Mouse (Mus musculus) intestine, embryonic 15.5 days (tissue): ENCODE measurements around the gene Vps13d. TPM values are rescaled to one million over a fixed set of nuclear protein-coding genes. Genes with fewer than 3 reads are reported as not detected.

Experiments used
- ATAC-seq: fragments of 200-750 bp; cut with Nextera tagmentation; 2 replicates; pipeline ENCODE4 v1.8.0; 2017; ENCODE audit warnings: moderate TSS enrichment, moderate library complexity
- H3K27ac ChIP-seq: fragments of 300-500 bp; sonication (generic); 2 replicates; pipeline ENCODE4 v1.5.1; 2015; ENCODE audit warnings: mild to moderate bottlenecking, inconsistent platforms
- H3K27me3 ChIP-seq: fragments of 300-500 bp; sonication (generic); replicated peaks from 2 replicates; pipeline ENCODE4 v1.6.1; 2015; ENCODE audit warnings: inconsistent platforms
- H3K36me3 ChIP-seq: fragments of 300-500 bp; sonication (generic); 2 replicates; pipeline ENCODE4 v1.6.1; 2015; ENCODE audit warnings: inconsistent platforms
- H3K4me1 ChIP-seq: fragments of 300-500 bp; sonication (generic); replicated peaks from 2 replicates; pipeline ENCODE4 v1.6.1; 2015; ENCODE audit warnings: inconsistent platforms
- H3K4me2 ChIP-seq: fragments of 300-500 bp; sonication (generic); replicated peaks from 2 replicates; pipeline ENCODE4 v1.6.1; 2015; ENCODE audit warnings: mild to moderate bottlenecking, inconsistent platforms
- H3K4me3 ChIP-seq: fragments of 300-500 bp; sonication (generic); replicated peaks from 2 replicates; pipeline ENCODE4 v1.5.1; 2015; ENCODE audit warnings: inconsistent platforms
- H3K9ac ChIP-seq: fragments of 300-500 bp; sonication (generic); 2 replicates; pipeline ENCODE4 v1.6.1; 2015; ENCODE audit warnings: inconsistent platforms
- H3K9me3 ChIP-seq: fragments of 300-500 bp; sonication (generic); 2 replicates; pipeline ENCODE4 v1.6.1; 2016; ENCODE audit warnings: inconsistent platforms
- WGBS: fragments of 180-500 bp; shearing (Covaris S2); methylation state at CpG from one replicate; pipeline ENCODE4 v1.1.7; 2015; 5-methylcytosine and 5-hydroxymethylcytosine counted together
- polyA plus RNA-seq: library from polyadenylated mRNA; unstranded; fragments of >200 nt; fragmentation: Nextera tagmentation; extraction: Ambion mirVana; gene quantifications from 2 replicates; pipeline ENCODE4 v1.2.1, GENCODE M21; 2015

Vps13d gene
- polyA plus RNA-seq, 1 experiment from 2014 or later: 10.1 TPM

DNA sequence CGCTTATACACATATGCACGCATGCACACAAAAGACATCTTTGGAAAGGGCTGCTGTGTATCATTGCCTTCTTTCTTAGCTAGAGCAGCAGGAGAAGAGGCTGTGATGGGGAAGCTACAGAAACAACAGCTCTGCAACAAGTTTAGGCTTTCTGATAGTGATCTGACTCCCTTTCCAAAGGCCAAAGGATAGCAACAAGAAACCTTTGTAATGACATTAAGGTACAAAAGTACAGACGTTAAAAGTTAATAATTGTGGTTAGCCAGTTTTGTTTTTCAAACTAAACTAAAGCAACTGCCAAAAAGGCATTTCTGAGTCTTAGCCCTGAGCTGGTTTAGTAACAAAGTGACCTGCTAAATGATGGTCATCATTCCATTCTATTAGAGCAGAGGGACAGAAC, 139.0 kb downstream of the Vps13d start:
- no peak overlapping the region for H3K27ac ChIP-seq
- H3K36me3 ChIP-seq: peaks cover 8% of the 10 kb centered on the region; the same call in 1 of the 2 replicates
- H3K4me2 ChIP-seq: no peak overlapping the region
- H3K4me1 ChIP-seq: peaks cover 13% of the 10 kb centered on the region
- WGBS: 88% methylated on average over 3 of the region's 3 CpGs
- no peak overlapping the region for H3K4me3 ChIP-seq
- H3K9ac ChIP-seq: no peak overlapping the region
- ATAC-seq: no peak
- H3K27me3 ChIP-seq: no peaks in the 10 kb centered on the region; the same call in 1 of the 2 replicates
- no peaks in the 10 kb centered on the region for H3K9me3 ChIP-seq

DNA sequence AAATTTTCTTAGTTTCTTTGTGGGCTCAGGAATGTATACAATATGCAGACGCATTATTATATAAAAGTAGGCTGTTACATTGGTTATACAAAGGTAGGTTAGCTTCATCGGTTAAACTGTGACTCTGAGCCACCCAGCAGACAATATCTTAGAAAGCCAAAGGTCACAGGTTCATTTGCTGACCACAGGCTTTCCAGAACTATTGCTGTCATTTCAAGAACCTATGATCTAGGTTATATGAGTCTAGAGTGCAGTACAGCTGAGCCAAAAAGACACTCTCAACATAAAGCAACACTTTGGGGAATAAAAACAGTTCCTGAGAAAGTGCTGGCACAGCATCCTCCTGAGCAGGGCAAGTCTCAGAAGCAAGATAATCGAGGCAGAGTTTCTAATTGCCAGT, 140.4 kb downstream of the Vps13d start:
- no peaks in the 10 kb centered on the region; the same call in 1 of the 2 replicates for H3K27me3 ChIP-seq
- H3K4me2 ChIP-seq: no peak overlapping the region
- peaks cover 18% of the 10 kb centered on the region for H3K4me1 ChIP-seq
- no peak overlapping the region for H3K27ac ChIP-seq
- no peak overlapping the region for H3K4me3 ChIP-seq
- peaks cover 8% of the 10 kb centered on the region; the same call in 1 of the 2 replicates for H3K36me3 ChIP-seq
- H3K9me3 ChIP-seq: no peaks in the 10 kb centered on the region
- WGBS: 71% methylated on average over 3 of the region's 3 CpGs
- no peak for ATAC-seq
- H3K9ac ChIP-seq: no peak overlapping the region

DNA sequence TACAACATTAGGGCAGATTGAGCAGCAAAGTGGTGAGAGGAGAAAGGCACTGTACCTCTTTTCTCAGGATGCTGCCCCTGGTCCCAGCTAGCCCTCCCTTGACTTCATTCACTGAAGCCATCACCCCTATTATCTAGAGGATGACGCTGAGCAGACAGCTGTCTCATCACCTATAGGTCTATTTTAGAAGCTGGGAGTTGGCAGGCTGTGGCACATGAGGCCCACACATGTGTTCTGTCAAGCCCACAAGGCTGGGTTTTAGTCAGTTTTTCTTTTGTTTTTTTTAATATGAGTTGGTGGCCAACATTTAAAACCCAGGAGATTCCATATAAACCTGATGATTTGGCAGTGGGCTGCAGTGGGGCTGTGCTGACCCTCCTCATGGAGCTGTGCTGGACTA, 142.1 kb downstream of the Vps13d start:
- Histone ChIP-seq H3K4me1 (peaks cover 18% of the 10 kb centered on the region), H3K27ac (no peak overlapping the region), H3K27me3 (no peaks in the 10 kb centered on the region; the same call in 1 of the 2 replicates), H3K36me3 (0 out of 2 replicates have a peak, but pooled peaks cover 8% of the 10 kb centered on the region), H3K9ac (no peak overlapping the region), H3K9me3 (no peaks in the 10 kb centered on the region), H3K4me2 (no peak overlapping the region), H3K4me3 (no peak overlapping the region)
- 0 out of 2 replicates have a peak, but pooled peaks have one; percentile 9 for ATAC-seq
- WGBS: 52% methylated on average over 1 of the region's 1 CpGs

DNA sequence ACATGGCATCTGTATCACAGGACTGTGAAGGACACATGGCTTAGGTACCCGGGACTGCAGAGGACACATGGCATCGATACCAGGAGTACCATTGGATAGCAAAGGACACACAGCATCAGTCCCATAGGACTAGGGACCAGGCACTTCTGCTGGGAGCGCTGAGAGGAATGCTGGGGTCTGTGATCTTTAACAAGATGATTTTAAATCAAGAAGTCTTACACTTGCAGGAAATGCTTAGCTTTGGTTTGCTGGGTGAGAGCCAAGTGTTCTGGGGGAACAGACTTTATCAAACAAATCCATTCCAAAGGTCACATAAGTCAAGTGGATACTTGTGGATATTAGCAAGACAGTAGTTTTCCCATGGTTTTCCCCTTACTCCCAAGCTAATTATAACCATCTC, 142.5 kb downstream of the Vps13d start:
- peak; percentile 30; the same call in 1 of the 2 replicates for ATAC-seq
- Histone ChIP-seq H3K36me3 (0 out of 2 replicates have a peak, but pooled peaks cover 7% of the 10 kb centered on the region), H3K4me2 (no peak overlapping the region), H3K27me3 (no peaks in the 10 kb centered on the region; the same call in 1 of the 2 replicates), H3K4me3 (no peak overlapping the region), H3K27ac (no peak overlapping the region), H3K9ac (no peak overlapping the region), H3K9me3 (no peaks in the 10 kb centered on the region), H3K4me1 (peaks cover 18% of the 10 kb centered on the region)
- 46% methylated on average over 3 of the region's 3 CpGs for WGBS

DNA sequence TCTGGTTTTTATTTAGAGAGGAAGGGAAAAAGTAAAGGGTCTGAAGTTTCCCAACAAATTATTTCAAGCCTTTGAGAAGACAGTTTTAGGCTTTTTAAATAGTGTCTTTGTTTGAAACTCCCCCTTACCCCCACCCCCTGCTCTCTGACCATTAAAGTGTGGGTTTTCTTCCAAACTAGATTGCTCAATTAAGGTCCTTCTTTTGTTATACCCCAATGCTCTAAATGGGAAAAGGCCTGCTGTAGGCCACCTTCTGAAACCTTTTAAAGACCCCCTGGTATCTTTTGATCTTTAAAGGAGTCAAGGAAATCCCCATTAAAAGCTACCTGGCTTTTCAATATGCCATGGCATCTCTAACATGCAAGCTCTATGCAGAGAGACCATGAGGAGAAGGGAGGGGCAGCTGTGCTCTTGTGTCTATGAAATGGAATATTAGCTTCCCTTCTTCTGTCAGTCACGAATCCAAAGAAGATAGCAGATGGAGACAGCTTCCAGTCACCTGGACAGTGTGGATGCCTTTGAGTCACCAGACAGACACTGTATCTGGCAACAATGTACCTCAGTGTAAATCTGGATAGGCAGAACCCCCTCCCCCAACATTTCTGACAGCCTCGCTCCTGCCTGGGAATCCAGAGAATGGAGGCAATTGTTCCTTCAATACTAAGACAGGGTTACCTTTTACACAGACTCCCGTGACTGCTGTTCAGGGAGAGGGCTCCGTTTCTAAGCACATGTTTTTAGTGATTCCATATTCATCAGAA, 143.4 kb downstream of the Vps13d start:
- Histone ChIP-seq H3K9me3 (no peaks in the 10 kb centered on the region), H3K36me3 (0 out of 2 replicates have a peak, but pooled peaks cover 4% of the 10 kb centered on the region), H3K4me3 (no peak overlapping the region), H3K4me2 (no peak overlapping the region), H3K27me3 (no peaks in the 10 kb centered on the region; the same call in 1 of the 2 replicates), H3K27ac (no peak overlapping the region), H3K4me1 (peaks cover 18% of the 10 kb centered on the region), H3K9ac (no peak overlapping the region)
- WGBS: 76% methylated on average over 4 of the region's 4 CpGs
- no peak for ATAC-seq

DNA sequence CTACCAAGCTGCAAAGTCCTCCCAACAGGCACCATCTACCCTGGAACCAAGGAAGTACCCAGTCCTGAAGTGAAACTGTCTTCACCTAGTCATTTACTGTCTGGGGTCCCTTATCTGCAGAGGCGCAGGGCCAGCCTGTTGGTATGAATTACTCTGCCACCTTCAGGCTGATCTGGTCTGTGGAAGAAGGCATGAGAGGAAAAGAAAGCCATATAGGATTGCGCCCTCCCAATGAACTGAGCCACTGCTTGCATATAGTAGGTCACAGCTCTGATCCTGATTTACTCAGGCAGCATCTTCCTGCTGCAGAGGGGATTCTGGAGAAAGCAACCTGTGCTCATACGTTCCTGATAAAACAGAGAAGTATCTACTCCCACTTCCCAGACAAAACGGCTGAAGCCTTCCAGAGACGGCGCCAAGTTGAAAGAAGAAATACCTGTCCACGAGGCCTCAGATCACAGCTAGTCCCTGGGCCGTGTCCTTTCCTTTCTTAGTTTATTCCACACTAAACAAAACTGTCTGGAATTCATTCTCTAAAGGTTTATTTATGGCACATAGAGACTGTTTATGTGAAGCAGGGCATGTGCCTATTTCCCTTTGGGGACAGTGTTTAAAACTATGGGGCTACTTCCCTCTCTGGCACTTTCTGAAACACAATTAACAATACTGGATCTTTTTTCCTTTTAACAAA, 144.1 kb downstream of the Vps13d start:
- 56% methylated on average over 8 of the region's 8 CpGs for WGBS
- H3K4me3 ChIP-seq: no peak overlapping the region
- 0 out of 2 replicates have a peak, but pooled peaks cover 4% of the 10 kb centered on the region for H3K36me3 ChIP-seq
- H3K9me3 ChIP-seq: no peaks in the 10 kb centered on the region
- no peak overlapping the region for H3K9ac ChIP-seq
- peak overlapping the region; percentile 56 for H3K27ac ChIP-seq
- H3K4me1 ChIP-seq: peaks cover 18% of the 10 kb centered on the region
- ATAC-seq: peak; percentile 75
- no peaks in the 10 kb centered on the region; the same call in 1 of the 2 replicates for H3K27me3 ChIP-seq
- no peak overlapping the region for H3K4me2 ChIP-seq

DNA sequence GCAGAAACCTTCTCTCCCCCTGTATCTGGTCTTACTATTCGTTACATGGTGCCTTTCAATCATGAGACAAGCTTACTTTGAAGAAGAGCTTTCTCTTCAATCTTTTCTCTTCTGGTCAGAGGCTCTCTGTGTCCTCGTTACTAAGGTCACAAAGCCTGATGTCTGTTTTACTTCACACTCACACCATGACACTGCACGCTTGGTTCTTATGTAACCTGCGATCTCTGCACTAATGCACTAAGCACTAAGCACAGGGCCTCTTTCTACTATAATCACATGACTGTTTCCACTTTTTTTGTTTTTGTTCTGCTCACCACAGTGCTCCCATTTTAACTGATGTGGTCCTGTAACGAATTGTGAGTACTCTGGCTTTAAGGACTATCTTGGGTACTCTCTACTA, 146.8 kb downstream of the Vps13d start:
- WGBS: 74% methylated on average over 5 of the region's 5 CpGs
- Histone ChIP-seq H3K9ac (no peak overlapping the region), H3K4me1 (peaks cover 19% of the 10 kb centered on the region), H3K27me3 (no peaks in the 10 kb centered on the region), H3K9me3 (no peaks in the 10 kb centered on the region), H3K4me3 (no peak overlapping the region), H3K36me3 (no peaks in the 10 kb centered on the region), H3K27ac (no peak overlapping the region), H3K4me2 (no peak overlapping the region)
- ATAC-seq: no peak

DNA sequence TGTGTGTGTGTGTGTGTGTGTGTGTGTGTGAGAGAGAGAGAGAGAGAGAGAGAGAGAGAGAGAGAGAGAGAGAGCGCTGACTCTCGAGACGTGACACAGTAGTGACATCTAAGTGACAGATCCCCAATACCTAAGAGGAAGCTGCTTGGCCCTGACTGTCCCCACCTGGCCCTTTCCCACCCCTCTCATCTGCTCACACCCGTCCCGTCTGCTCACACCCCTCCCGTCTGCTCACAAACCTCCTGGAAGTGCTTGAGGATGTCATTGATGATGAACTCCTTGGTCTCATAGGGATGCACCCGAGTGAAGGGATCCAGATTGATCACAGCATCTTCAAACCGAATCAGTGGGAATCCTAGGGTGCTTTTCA, 148.8 kb downstream of the Vps13d start:
- H3K9me3 ChIP-seq: no peaks in the 10 kb centered on the region
- H3K36me3 ChIP-seq: 0 out of 2 replicates have a peak, but pooled peaks cover 4% of the 10 kb centered on the region
- no peak overlapping the region for H3K27ac ChIP-seq
- no peak overlapping the region for H3K9ac ChIP-seq
- peaks cover 10% of the 10 kb centered on the region for H3K4me1 ChIP-seq
- 67% methylated on average over 7 of the region's 8 CpGs for WGBS
- no peak overlapping the region for H3K4me3 ChIP-seq
- no peak overlapping the region for H3K4me2 ChIP-seq
- H3K27me3 ChIP-seq: no peaks in the 10 kb centered on the region
- no peak for ATAC-seq

DNA sequence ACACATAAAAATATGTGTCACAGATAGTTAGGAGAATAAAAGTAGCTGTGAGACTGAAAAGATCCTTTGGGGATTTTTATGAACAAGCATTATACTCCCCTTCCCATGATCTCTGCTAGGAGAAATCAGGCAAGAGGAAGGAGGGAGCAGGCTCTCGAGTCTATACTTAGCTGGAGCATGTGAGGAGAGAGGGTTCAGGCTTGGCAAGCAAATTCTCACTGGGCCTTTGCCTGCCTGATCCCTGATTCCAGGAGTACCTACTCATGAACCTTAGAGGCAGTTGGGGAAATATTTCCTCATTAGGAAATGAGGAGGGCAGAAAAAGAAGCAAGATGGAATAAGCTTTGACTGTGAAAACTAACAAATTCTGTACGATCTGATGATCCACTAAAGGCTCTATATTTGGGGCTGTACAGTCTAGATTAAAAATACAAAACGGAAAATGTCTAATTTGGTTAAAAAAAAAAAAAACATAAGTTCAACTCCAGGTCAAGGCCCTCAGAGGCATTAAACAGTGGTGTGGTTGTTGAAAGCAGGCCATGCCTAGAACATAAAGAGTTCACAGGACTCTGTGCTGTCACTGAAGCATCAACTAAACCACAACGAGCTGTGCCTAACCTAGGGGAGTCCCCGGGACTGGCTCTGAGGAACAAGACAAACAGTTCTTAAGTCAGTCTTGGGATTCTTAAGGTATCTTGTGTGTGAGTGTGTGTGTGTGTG, 149.3 kb downstream of the Vps13d start:
- 57% methylated on average over 5 of the region's 5 CpGs for WGBS
- no peak overlapping the region for H3K4me3 ChIP-seq
- no peak overlapping the region for H3K4me2 ChIP-seq
- no peak overlapping the region for H3K9ac ChIP-seq
- no peaks in the 10 kb centered on the region for H3K27me3 ChIP-seq
- peaks cover 7% of the 10 kb centered on the region for H3K4me1 ChIP-seq
- H3K27ac ChIP-seq: no peak overlapping the region
- no peak for ATAC-seq
- H3K9me3 ChIP-seq: no peaks in the 10 kb centered on the region
- H3K36me3 ChIP-seq: 0 out of 2 replicates have a peak, but pooled peaks cover 4% of the 10 kb centered on the region

DNA sequence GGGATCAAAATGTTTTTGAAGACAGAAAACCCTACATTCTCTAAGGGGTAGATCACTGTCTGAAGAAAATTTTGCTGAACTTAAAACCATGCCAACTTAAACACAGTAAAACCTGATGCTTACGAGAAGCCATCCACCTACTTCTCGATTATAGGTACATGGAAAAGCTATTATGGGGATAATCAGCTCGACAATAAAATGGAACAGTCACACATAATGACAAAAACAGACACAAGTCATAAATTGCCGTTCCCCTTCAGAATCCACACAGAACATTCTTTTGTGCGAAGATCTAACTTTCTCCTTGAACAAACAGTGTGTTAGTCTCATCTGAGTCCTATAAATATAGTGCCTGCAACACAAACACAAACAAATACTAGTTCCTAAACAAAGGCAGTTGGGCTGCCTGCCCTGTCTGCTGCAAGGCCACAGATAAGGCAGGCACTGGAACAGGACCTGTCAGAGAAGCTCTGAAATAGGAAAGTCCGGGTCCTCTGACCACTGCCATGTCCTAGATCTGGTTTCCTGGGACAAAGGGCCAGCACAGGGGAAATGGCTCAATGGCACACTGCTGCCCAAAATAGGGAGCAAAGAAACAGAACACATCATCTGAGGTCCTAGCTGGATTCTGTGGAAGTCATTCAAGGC, 153.5 kb downstream of the Vps13d start:
- Histone ChIP-seq H3K27ac (no peak overlapping the region), H3K9me3 (no peaks in the 10 kb centered on the region), H3K4me2 (no peak overlapping the region), H3K4me1 (peaks cover 13% of the 10 kb centered on the region), H3K36me3 (0 out of 2 replicates have a peak, but pooled peaks cover 7% of the 10 kb centered on the region), H3K4me3 (no peak overlapping the region), H3K27me3 (no peaks in the 10 kb centered on the region), H3K9ac (no peak overlapping the region)
- no peak for ATAC-seq
- WGBS: 57% methylated on average over 6 of the region's 6 CpGs

DNA sequence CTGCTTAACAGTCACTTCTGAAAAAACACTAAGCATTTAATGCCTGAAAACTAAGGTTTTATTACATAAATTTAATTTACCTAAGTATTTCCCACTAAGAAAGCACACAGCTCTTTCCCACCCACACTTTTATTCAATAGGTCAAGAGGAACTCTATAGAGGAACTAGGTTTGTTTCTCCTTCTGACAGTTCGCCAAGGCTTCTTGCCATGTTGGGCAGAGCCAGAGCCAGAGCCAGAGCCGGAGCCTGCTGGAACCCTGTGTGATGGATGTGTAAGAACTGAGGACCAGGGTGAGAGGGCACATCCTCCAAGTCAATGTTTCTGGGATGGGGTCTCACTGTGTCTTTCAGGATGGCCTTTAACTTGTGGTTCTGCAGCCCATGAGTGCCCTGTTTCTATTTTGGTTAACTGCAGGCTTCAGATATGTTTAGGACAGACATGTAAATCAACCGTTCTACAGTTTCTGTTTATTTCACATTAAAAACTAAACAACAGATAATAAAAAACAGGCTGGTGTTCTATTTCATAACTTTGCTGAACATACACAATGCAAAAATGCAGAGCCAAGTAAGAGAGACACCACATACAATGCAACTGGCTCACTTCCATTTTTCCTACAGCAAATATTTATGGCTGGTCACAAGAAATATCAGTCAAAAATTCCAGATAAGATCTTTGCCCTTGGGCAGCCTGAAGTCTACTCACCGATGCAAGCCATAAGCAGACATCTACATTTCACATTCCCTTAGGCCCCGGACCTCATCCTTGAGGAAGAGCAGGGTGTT, 157.0 kb downstream of the Vps13d start:
- Histone ChIP-seq H3K9me3 (no peaks in the 10 kb centered on the region), H3K4me3 (no peak overlapping the region), H3K36me3 (0 out of 2 replicates have a peak, but pooled peaks cover 7% of the 10 kb centered on the region), H3K4me2 (no peak overlapping the region), H3K4me1 (peaks cover 44% of the 10 kb centered on the region), H3K27me3 (no peaks in the 10 kb centered on the region), H3K27ac (no peak overlapping the region), H3K9ac (no peak overlapping the region)
- ATAC-seq: no peak
- WGBS: 54% methylated on average over 5 of the region's 5 CpGs
